Mouse (Mus musculus): ENCODE measurements around the gene Cygb.

DNA sequence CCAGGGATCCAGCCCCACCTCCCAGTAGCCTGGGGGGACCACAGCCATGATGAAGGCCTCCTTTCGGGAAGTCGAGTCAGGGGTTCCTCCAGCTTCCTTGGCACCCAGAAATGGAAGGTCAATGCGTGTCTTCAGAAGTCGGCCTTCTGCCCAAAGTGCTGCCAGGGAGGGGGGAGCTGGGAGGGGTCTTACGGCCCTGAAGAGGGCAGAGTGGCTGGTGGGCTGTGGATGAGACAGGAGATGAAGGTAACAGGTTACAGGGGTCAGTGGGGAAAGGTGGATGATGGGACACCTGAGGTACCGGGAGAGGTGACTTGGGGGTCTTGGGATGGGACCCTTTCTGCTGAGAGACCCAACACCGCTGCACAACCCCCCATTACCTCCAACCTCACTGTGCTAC, 7.3 kb downstream of the Cygb start:
- TF ChIP-seq CTCF (IDR thresholded peaks at IDR 0.05; ENCODE audit: low read depth) (no peak), EP300 (IDR thresholded peaks at IDR 0.05; ENCODE audit: low read depth) (no peak)
